Mouse (Mus musculus): ENCODE data around the gene M6pr.

M6pr gene

GRCm38 (mm10) chr6:122308505-122309393, at the start of gene M6pr:
Gene M6pr, plus strand, starts transcription at chr6:122308720.
- DNase-seq: peak; percentile 99

DNA sequence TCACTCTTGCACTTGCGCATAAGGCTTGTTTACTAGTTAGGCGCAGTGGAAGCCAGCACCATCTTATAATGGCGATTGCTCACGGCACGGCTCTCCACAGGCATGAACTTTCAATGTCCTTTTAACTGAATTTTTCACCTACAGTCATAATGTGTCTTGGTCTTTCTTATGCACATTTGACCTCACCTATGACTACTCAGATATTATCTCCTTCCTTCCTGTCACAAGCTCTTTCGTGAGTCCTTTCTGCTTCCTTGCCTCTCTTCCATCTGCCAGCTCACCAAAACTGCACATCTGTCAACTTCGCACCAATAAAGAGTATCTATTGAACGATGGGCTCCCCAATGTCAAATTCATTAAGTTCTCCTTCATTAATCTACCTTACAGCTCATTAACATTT, 46.0 kb upstream of the M6pr start:
- no peak for DNase-seq

DNA sequence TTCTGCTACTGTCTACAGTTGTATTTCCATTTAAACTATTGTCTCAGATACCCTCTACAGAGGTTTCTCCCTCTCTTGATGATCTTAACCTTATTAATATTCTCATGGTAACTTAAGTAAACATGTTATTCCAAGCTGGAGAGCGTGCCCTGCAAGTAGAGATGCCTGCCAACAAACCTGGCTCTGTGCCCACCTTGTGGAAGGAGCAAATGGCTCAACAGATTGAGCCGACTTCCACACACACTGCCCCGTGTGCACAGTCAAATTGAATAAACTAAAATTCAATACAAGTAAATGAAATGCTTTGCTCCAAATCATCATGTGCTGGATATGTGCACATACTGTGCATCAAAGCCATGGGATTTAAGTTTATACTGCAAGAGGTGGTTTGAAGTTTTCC, 40.0 kb upstream of the M6pr start:
- DNase-seq: peak; percentile 34 to 57

GRCm38 (mm10) chr6:122269170-122269569, 39.4 kb upstream of the M6pr start:
- DNase-seq: no peak

DNA sequence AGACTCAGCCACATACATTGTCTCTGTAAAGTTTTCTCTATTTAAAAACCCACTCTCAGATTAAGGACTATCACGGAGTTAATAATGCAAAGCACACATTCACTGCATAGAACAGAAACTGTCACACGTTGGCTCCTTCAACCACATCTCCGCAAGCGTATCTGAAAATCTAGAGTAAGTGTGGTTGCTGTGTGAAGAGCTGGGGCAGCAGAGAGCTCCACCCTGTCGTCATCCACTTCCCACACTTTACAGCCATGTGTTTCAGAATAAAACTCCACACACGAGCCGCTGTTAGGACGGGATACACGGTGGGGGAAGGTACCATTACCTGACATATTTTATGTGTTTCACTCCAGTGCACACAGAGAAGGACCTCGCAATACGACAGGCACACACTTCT, 38.4 kb upstream of the M6pr start:
- no peak for DNase-seq

DNA sequence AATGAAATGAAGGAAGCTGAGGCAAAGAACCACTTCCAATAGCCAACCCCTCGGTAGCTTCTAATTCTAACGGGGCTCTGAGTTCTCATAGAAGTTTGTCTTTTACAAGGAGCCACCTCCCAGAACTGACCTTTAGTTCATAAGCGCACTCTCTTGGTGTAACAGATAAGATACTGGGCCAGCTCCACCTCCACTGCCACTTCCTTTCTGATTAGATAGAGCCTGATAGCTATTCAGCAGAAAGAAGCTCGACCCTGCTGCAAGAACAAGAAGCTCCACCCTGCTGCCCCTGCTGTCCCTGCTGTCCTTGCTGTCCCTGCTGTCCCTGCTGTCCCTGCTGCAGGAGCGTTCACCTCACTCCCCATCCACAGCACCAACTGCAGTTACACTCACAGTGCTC, 34.0 kb upstream of the M6pr start:
- no peak for DNase-seq

DNA sequence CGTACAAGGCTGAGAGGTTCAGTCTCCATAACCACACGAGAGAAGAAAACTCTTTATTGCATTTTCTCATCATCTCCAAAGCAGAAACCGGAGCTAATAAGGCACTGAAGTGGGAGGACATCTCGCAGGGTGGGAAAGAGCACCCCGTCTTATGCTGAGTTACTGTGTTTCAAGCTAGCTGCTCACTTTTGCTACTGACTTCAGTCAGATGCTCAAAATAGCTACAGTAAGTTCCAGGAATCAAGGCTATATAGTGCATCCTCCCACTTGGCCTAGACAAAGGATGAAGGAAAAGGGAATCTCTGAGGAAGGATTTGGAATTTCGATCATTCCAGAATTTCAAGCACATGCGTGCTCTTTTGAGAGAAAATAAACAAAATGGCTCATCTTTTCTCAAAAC, 32.0 kb upstream of the M6pr start:
- no peak for DNase-seq

- no peak for DNase-seq
Measured at GRCm38 (mm10) chr6:122282782-122283181, 25.7 kb upstream of the M6pr start, which contains the start of gene Klrg1. Gene Klrg1, minus strand, starts transcription at chr6:122282882.

DNA sequence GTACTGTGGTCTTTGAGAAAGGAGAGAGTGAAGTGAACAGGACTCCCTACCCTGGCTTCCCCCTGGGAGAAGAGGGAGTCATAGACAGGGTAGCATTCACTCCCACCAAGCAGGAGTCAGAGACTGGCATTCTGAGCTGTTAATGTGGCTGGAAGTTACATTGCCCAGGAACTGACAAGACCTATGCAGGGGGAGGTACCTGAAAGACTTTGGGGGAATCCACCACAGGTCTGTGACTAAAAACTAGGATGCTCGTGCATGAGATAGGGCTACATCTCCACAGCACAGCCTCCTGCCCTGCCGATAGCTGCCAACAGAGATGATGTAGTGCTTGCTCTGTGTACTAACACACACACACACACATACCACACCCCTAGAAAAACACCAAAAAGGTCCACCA, 25.1 kb upstream of the M6pr start:
- no peak for DNase-seq

DNA sequence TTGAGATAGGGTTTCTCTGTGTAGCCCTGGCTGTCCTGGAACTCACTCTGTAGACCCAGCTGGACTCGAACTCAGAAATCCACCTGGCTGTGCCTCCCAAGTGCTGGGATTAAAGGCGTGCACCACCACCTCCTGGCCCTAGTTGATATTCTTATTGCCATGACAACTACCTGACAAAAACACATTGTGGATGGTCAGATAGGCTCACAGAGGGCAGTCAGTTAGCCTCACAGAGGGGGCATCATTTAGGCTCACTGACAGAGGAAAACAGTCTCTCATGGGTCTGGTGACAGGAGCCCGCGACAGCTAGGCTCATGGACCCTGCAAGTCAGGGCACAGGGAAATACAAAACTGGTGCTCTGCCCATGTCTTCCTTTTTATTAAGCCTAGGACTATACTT, 24.2 kb upstream of the M6pr start:
- DNase-seq: no peak

DNA sequence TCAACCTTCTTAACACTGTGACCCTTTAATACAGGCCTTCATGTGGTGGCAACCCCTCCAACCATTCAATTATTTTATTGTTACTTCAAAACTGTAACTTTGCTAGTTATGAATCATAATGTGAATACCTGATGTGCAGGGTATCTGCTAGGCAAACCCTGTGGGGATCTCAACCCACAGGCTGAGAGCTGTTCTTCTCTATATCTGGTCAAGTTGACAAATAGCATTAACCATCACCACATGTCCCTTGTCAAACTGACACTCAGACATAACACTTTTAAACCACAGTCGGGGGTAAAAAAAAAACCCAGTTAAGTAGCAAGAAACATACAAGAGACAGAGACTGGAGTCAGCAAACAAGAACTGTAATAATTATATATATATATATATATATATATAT, 23.7 kb upstream of the M6pr start:
- DNase-seq: no peak

GRCm38 (mm10) chr6:122288263-122288662, 20.3 kb upstream of the M6pr start:
- DNase-seq: no peak

- DNase-seq: no peak
Measured at GRCm38 (mm10) chr6:122289313-122289712, 19.2 kb upstream of the M6pr start.

DNA sequence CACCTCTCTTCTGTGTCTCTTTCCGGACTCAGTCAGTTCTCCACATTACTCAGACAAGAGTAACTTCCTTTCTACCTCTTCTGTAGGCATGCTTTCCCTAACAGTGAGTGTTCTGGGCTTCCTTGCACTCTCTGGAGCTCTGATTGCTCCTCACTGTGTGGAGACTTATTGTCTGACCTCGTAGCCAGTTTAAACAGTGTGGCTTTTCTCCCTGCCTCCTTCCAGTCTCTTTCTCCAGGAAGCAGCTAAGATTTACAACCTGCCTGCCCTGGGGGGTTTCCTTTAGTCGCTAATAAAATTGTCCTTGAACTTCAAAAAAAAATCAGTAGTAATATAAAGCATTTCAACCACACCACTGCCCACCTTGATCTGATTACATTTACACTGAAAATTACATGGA, 18.3 kb upstream of the M6pr start:
- DNase-seq: no peak

DNA sequence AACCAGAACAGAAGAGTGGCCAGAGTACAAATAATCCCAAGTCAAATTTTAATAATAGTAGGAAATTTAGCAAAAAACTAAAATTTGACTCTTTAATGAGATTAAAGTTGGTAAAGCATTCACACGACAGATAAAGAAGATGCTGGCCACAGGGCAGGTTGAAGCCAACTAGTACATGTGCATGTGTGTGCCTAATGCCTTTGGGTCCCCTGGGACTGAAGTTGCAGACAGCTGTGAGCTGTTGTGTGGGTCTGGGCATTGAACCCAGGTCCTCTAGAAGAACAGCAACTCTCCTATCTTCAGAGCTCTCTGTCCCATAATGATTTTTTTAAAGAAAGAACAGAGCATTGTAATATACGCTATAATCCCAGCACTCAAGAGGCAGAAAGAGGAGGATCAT, 17.3 kb upstream of the M6pr start:
- no peak for DNase-seq

DNA sequence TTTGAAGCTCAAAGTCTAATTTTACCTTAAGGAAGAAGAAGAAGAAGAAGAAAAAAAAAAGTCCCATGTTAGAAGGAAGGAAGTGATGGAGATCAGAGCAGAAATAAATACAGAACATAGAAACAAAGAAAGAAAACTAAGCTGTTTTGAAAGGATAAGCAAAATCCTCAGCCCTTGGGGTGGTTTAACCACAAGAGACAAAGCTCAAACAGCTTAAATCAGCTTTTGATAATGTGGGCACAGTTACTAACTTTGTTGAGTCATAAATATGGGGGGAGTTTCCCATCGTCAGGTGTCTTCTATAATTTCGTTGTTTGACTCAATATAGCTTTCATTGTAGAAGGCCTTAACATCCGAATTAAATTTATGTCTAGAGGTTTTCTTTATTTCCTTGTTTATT, 16.8 kb upstream of the M6pr start:
- no peak for DNase-seq

GRCm38 (mm10) chr6:122292184-122292583, 16.3 kb upstream of the M6pr start:
- no peak for DNase-seq

- DNase-seq: no peak
Measured at GRCm38 (mm10) chr6:122293121-122293520, 15.4 kb upstream of the M6pr start.

- DNase-seq: no peak
Measured at GRCm38 (mm10) chr6:122293796-122294195, 14.7 kb upstream of the M6pr start.

GRCm38 (mm10) chr6:122294290-122294689, 14.2 kb upstream of the M6pr start:
- DNase-seq: no peak

GRCm38 (mm10) chr6:122295242-122295641, 13.3 kb upstream of the M6pr start:
- DNase-seq: no peak

DNA sequence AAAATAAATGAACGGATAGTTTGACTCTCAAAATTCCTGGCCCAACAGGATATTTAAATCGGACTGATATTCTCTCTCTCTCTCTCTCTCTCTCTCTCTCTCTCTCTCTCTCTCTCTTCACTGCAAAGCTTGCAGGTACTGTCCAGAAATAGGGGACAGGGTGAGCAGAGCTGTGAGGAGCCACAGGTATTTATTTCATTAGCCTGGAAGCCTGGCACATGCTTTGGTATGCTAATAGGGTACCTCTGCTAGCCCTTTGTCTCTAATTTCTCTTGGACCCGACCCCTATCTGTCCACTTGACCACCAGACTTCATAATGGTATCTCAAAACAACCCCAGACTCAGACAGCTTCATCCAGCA, 11.6 kb upstream of the M6pr start:
- no peak for DNase-seq

DNA sequence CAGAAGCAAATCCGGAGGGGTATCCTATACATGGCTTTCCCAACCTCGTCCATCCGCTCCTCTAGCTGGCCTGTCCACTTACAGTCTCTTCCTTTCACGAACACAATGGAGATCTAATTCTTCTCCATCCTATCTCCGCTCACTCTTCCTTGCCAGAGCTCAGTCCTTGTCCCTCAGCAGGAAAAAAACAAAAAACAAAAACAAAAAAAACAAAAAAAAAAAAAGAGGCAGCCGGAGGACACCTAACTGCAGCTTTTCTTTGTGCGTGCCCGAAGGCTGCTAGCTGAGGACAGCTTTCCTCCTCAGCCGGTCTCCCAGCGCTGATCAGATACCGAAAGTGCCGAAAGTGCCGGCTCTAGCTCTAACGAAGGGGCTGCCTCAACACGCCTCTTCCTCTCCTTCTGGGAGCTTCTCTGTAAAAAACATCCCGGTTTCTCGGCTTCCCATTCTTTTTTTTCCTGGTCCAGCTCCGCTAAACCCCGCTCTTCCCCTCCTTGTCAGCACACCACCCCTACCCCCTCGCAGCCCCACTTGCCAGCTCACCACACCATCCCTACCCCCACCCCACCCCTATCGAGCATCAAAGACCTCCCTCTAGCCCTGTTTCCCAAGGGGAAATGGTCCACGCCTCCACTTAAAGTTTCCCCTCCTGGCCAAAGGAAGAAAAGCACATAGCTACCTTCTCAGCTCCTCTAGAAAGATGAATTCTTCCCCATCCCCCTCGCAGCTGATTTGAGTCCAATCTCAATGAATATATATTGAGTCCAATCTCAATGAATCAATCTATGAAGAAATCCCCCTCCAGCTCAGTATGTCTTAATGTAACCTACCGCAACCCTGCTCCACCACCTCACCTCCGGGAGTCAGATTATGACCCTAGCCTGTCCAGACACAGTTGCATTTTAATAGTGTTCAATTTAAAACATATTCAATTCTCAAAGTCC, 11.0 kb upstream of the M6pr start:
- DNase-seq: no peak

GRCm38 (mm10) chr6:122298223-122298609, 10.3 kb upstream of the M6pr start:
- no peak for DNase-seq

All from kidney, adult 8-10 months (tissue).